Mouse (Mus musculus) lung, postnatal 4 days (tissue): ENCODE measurements around the gene Mrtfa.
A peak's percentile ranks its signal among the peaks of the same experiment; 100 is the strongest.

Experiments used
- DNase-seq, 2 experiments: peaks; one replicate each; pipeline ENCODE4 v3.0.0; 2021

The Mrtfa gene

DNA sequence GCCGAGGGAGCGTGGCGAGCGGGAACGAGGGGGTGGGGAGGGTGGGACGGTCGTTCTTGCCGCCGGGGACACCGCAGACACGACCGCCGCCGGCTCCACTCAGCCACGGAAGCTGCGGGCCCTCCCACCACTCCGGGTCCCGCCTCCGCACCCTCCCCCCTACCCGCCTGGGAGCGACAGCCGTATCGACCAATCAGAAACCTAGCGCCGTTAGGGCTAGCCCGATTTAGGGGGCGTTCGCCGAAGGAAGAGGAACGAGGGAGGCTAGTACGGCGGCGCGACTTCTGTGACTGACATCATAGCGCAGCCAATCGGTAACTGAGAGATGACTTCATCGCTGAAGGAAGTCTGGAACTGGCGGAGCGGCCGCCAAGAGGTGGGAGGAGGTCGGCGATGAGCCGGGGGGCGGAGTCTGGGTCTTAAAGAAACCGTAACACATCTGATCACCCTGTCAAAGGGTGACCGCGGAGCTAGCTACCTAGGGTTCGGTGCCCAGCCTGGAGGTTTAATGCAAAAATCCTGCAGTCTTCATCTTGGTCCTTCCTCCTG, at the start of gene Mrtfa:
Gene Mrtfa (minus strand): TSS at position 128 of the 549 bp plus-strand sequence.
- peak; percentile 100 for DNase-seq

GRCm38 (mm10) chr15:81239794-81240343, 49.3 kb upstream of the Mrtfa start:
- no peak for DNase-seq

GRCm38 (mm10) chr15:81239261-81239660, 48.7 kb upstream of the Mrtfa start:
- DNase-seq, result peak; percentile 71 to 74

DNA sequence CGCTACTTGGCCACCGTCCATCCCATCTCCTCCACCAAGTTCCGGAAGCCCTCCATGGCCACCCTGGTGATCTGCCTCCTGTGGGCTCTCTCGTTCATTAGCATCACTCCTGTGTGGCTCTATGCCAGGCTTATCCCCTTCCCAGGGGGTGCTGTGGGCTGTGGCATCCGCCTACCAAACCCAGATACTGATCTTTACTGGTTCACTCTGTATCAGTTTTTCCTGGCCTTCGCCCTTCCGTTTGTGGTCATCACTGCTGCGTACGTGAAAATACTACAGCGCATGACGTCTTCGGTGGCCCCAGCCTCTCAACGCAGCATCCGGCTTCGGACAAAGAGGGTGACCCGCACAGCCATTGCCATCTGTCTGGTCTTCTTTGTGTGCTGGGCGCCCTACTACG, 46.9 kb upstream of the Mrtfa start:
- DNase-seq, result no peak

DNA sequence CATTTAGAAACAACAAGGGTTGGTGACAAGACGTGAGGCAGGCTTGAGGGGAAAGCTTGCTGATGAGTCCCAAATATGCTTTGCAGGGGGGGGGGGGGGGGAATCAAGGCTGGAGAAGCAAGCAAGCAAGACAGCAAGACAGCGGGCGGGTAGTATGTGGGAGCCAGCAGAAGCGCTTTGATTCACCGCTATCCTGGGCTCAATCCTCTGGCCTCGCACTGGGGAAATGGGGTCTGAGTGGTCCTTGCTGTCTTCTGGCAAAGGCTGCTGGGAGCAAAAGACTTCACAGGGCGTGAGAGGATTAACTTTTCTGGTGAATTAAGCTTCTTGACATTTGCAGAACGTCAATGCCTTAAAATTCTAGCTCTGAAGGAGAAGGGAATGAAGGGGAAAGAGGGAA, 45.5 kb upstream of the Mrtfa start:
- no peak for DNase-seq

GRCm38 (mm10) chr15:81235086-81235920, 44.7 kb upstream of the Mrtfa start, which contains the start of gene Mchr1:
Gene Mchr1, plus strand, starts transcription at chr15:81235499.
- peak; percentile 62 to 76 for DNase-seq

DNA sequence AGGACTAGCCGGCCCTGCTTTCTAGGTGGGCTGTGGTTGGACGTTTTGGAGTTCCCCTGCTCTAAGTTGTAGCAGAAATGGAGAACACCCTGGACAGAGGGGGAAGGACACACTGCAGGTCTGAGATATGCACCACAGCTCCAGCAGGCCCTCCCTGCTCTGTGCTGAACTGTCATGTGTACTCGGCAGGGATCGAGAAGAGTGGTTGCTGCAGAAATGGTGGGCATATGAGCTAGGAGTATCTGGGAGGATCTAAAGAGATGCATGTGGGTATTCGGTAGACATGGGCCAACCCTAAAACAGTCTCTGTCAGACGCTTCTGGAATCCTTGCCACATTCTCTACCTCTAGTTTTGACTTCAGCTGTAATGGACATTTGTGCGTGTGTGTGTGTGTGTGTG, 40.8 kb upstream of the Mrtfa start:
- DNase-seq, result no peak

GRCm38 (mm10) chr15:81229791-81230190, 39.2 kb upstream of the Mrtfa start:
- DNase-seq, result no peak

DNA sequence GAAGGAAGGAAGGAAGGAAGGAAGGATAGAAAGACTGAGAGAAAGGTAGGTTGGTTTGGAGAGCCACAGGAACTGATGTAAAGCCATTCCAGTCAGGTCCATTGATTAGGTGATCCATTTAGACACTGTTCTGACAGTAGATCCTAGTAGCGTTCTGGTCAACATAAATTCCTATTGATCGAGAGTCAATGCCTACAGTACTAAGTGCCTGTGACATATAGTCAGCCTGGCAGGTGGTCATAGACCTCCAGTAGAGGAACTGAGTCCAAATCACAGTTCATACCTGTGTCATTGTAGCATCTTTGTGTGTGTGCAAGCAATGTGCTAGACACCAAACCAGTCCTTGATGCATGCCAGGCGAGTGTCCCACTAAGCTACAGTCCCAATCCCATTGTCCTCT, 37.7 kb upstream of the Mrtfa start:
- DNase-seq, result no peak

GRCm38 (mm10) chr15:81227275-81227674, 36.7 kb upstream of the Mrtfa start:
- DNase-seq, result no peak

DNA sequence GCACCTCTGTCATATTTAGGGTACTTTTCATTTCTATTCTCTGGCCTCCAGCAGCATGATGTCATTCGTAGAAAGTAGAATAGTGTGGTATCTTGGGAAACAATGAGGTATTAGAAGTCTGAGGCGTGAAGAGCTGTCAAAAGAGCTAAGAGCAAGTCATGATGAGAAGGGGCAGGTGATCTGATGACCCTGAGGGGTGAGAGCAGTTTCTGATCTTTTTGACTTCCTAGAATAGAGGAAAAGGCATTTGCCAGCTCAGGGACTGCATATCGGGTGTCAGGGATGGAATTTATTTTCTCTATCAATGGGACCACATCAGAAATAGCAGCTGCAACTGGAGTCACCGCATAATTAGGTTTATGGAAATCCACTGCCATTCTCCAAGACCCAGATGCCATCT, 36.2 kb upstream of the Mrtfa start:
- DNase-seq, result no peak

DNA sequence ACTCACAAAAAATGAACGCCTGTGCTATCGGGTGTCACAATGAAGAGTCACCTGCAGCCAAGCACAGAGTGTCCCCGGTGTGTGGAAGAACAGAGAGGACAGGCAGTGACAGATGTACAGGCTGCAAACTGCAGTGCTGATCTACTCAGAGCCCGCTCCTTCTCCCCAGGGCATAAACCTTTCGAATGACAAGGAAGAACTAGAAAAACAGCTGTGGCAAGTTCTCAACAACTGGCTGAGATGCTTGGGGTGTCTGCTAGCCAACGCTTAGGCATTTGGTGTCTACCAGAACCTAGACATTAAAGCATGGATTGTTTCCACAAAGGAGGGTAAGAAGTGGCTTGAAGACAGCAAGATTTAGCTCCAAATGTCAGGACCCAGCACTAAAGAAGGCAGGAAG, 35.2 kb upstream of the Mrtfa start:
- DNase-seq, result no peak

DNA sequence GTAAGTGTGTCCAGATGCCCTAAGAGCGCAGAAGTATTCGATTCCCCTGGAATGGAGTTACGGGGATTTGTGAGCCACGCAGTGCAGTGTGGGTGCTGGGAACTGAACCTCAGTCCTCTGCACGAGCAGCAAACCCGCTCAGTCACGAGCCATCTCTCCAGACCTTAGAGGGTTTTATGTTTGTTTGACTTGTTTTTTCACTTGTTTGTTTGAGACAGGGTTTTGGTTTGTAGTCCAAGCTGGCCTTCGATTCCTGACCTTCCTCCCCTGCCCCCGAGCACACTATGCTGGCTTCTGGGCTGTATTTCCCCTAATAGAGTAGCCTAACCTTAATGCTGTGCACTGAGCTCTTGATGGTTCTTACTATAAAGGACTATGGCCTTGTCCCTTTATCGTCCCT, 34.5 kb upstream of the Mrtfa start:
- no peak for DNase-seq

DNA sequence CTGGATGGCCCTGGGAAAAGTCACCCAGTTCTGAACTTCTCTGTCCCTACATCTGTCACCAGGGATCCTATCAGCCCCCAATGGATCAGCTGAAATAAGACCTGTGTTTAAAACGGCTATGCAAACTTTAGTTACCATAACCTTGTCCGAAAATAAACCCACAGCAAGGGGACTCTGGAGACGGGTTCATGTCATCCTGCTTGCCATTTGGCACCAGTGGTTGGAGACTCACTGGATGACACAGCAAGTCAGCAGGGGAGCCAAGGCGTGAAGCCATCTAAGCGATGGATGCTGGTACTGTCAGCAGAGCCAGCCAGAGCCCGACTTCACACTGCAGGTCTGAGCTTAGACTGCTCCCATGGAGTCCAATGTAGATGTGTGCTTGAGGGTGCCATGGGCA, 30.9 kb upstream of the Mrtfa start:
- no peak for DNase-seq

GRCm38 (mm10) chr15:81220051-81220450, 29.5 kb upstream of the Mrtfa start:
- DNase-seq, result peak; percentile 15 to 59

DNA sequence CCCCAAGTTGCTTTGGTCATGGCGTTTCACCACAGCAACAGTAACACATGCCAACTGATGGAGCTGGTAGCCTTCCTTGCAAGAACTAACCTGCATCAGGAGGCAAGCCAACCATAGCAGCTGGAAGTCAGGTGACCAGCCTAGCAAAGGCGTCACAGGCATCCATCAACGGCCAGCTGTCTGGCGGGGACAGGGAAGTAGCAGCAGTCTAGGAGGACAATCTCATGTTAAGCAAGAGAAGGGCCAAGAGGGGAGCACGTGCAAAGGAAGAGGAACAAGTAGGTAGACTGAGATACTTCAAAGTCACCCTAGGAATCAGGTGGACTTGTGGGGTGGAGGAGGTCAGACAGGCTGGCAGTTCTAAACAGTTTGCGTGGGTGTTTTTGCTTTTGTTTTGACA, 28.5 kb upstream of the Mrtfa start:
- no peak for DNase-seq

DNA sequence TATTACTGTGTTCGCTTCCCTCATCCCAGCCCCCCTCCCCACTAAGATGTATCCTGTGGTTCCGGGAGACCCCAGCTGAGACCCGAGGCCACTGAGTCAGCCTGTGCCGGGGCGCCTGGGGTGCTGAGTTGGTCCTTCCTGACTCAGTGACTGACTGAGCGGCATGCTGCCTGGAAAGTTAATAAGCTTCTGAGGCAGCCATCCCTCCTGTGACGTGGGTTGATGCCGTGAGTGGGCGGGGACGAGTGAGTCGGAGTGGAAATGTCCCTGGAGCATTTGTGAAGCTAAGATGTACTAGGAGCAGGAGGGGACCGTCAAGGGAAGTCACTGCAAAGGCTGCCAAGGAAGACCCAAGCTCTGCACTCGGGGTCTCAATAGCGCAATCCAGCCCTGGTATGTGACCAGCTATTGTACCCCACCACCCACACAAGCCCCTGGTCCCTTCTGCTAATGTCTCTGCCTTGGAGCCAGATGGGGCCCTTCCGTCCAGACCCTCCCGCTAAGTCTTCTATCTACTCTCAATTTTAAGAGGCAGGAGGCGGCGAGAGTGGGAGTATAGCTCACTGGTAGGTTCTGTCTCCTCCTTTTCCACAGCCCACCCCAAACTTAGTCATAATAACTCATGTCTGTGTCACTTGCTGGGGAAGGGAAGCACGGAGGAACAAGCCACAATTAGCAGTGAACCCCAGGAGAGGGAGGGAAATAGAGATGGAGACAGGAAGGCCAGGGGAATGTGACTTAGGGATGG, 26.5 kb upstream of the Mrtfa start:
- no peak for DNase-seq

DNA sequence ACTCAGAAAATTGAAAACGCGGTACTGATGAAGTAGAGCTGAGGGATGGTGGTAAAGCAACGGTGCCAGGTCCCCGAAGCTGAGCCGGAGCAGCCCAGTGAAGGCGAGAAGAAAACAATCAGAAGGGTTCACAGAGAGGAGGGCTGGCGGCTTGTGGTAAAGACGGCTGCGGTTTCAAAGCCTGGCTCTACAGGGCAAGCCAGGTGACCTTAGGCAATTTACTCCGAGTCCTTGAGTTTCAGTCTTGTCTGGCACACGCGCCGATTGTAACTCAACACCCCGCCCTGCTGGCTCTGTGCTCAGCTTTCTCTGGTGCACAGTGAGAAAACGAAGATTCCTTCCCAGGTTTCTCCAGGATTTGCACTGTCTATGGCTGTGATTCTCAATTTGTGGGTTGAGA, 22.4 kb upstream of the Mrtfa start:
- DNase-seq, result no peak

GRCm38 (mm10) chr15:81210496-81210895, 19.9 kb upstream of the Mrtfa start:
- no peak for DNase-seq

DNA sequence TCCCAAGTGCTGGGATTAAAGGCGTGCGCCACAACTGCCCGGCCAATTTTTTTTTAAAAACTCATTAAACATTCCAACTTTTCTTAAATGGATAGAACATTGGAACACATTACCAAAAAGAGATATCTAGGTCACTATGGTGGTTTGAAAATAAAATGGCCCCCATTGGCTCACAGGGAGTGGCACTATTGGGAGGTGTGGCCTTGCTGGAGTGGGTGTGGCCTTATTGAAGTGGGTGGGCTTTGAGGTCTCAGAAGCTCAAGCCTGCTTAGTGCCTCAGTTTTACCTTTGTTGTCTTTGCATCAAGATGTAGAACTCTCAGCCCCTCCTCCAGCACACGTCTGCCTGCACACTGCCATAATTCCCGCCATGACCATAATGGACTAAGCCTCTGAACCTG, 11.9 kb upstream of the Mrtfa start:
- DNase-seq, result no peak

DNA sequence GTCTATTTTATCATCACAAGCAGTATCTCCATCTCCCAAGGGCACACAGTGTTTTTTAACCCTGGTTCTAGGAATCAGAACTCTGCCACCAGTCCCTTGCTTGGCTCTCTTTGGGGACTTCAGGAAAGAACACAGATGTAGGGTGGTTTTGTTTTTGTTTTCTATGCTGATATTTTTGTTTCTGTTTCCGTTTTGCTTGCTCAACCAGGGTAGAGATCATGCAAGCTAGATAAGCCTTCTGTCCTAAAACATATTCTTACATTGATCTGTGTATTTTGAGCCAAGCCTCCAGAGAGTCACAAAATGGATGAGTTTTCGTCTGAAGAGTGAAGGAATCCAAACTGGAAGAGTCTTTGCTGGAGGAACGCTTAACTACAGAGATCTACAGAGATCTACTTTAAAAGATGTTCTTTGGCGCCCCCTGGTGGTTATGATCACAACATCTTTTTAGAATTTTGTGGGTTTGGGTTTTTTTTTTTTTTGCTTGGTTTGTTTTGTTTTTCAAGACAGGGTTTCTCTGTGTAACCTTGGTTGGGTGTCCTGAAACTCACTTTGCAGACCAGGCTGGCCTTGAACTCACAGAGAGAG, 8.9 kb upstream of the Mrtfa start:
- peak in 1 of 2 experiments; percentile 77 for DNase-seq

GRCm38 (mm10) chr15:81198447-81198846, 7.9 kb upstream of the Mrtfa start:
- DNase-seq, result no peak

DNA sequence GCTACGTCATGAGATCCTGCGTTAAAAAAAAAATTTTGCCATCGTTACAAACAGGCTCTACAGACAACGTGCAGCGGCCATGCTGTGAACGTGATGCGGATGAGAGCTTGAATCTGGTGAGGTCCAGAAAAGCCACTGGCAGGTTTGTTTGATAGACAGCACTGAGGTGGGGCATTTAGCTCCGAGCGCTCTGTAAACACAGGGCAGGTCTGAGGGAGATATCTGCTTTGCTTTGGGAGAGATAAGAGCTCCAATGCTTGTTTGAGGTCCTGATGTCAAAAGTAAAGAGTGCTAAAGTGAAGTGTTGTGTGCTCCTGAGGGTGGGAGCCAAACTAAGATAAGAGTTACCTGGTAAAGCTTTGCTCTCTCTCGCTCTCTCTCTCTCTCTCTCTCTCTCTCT, 6.6 kb upstream of the Mrtfa start:
- no peak for DNase-seq
